Mouse (Mus musculus) neural tube, embryonic 14.5 days (tissue): ENCODE results near the gene Pstpip1. TPM values are rescaled to one million over a fixed set of nuclear protein-coding genes. Genes with fewer than 3 reads are reported as not detected.

Experiments
- ATAC-seq: fragments of 200-750 bp; cut with Nextera tagmentation; 2 replicates; pipeline ENCODE4 v1.8.0; 2017; ENCODE audit warnings: low read depth, mild to moderate bottlenecking, moderate TSS enrichment, moderate library complexity
- H3K27ac ChIP-seq: fragments of 300-500 bp; sonication (generic); 2 replicates; pipeline ENCODE4 v1.5.1; 2014; ENCODE audit warnings: low read depth, mild to moderate bottlenecking, control low read depth, low read length, moderate library complexity, mixed read lengths
- H3K27me3 ChIP-seq: fragments of 300-500 bp; sonication (generic); 2 replicates; pipeline ENCODE4 v1.6.1; 2014; ENCODE audit warnings: low read length; ENCODE audit not compliant: control insufficient read depth, insufficient read depth
- H3K36me3 ChIP-seq: fragments of 300-500 bp; sonication (generic); 2 replicates; pipeline ENCODE4 v1.6.1; 2014; ENCODE audit warnings: low read length, mixed read lengths; ENCODE audit not compliant: control insufficient read depth, insufficient read depth
- H3K4me1 ChIP-seq: fragments of 300-500 bp; sonication (generic); 2 replicates; pipeline ENCODE4 v1.6.1; 2014; ENCODE audit warnings: low read length; ENCODE audit not compliant: control insufficient read depth, insufficient read depth
- H3K4me2 ChIP-seq: fragments of 300-500 bp; sonication (generic); 2 replicates; pipeline ENCODE4 v1.6.1; 2014; ENCODE audit warnings: mild to moderate bottlenecking, low read depth, low read length, control low read depth
- H3K4me3 ChIP-seq: fragments of 300-500 bp; sonication (generic); 2 replicates; pipeline ENCODE4 v1.5.1; 2014; ENCODE audit warnings: low read depth, low read length, control low read depth, mixed read lengths
- H3K9ac ChIP-seq: fragments of 300-500 bp; sonication (generic); replicated peaks from 2 replicates; pipeline ENCODE4 v1.6.1; 2014; ENCODE audit warnings: low read depth, mild to moderate bottlenecking, control low read depth, low read length, mixed read lengths
- H3K9me3 ChIP-seq: fragments of 300-500 bp; sonication (generic); 2 replicates; pipeline ENCODE4 v1.6.1; 2016; ENCODE audit warnings: low read length; ENCODE audit not compliant: control insufficient read depth
- WGBS: fragments of 180-500 bp; shearing (Covaris S2); extraction: QIAGEN DNeasy Blood & Tissue Kit; methylation state at CpG from one replicate; pipeline ENCODE4 v1.1.7; 2014; 5-methylcytosine and 5-hydroxymethylcytosine counted together
- polyA plus RNA-seq: library from polyadenylated mRNA; unstranded; fragments of >200 nt; fragmentation: Nextera tagmentation; extraction: Ambion mirVana; gene quantifications from 2 replicates; pipeline ENCODE4 v1.2.1, GENCODE M21; 2014

Gene Pstpip1
- polyA plus RNA-seq = 0.40 and 1.2 TPM in 2 replicates

GRCm38 (mm10) chr9:56089778-56090520 is at the start of gene Pstpip1:
Gene Pstpip1, plus strand, starts transcription at chr9:56089962.
- Histone ChIP-seq H3K4me2 (no peak within 1 kb of the TSS), H3K36me3 (no peaks in the 10 kb centered on the region), H3K27me3 (no peaks in the 10 kb centered on the region), H3K9me3 (no peaks in the 10 kb centered on the region), H3K9ac (0 out of 2 replicates have a peak within 1 kb of the TSS, but pooled peaks have one; percentile 30), H3K4me1 (peaks cover 3% of the 10 kb centered on the region; the same call in 1 of the 2 replicates), H3K4me3 (no peak within 1 kb of the TSS), H3K27ac (peak within 1 kb of the TSS; percentile 22; the same call in 1 of the 2 replicates)
- ATAC-seq = peak; percentile 75; the same call in 1 of the 2 replicates
- WGBS = 31% methylated on average over 22 of the region's 22 CpGs

- Histone ChIP-seq H3K9ac (peak within 1 kb of the TSS; percentile 92), H3K36me3 (0 out of 2 replicates have a peak, but pooled peaks cover 4% of the 10 kb centered on the region), H3K4me2 (peak within 1 kb of the TSS; percentile 83), H3K27ac (peak within 1 kb of the TSS; percentile 91), H3K27me3 (no peaks in the 10 kb centered on the region), H3K4me3 (peak within 1 kb of the TSS; percentile 82), H3K4me1 (peaks cover 16% of the 10 kb centered on the region), H3K9me3 (no peaks in the 10 kb centered on the region)
- WGBS = under 1% methylated on average over 47 of the region's 49 CpGs
- peak; percentile 99 for ATAC-seq
These were observed 48.2 kb upstream of the Pstpip1 start, which contains the start of gene Rcn2 for GRCm38 (mm10) chr9:56041372-56042180. Gene Rcn2, plus strand, starts transcription at chr9:56041845.

DNA sequence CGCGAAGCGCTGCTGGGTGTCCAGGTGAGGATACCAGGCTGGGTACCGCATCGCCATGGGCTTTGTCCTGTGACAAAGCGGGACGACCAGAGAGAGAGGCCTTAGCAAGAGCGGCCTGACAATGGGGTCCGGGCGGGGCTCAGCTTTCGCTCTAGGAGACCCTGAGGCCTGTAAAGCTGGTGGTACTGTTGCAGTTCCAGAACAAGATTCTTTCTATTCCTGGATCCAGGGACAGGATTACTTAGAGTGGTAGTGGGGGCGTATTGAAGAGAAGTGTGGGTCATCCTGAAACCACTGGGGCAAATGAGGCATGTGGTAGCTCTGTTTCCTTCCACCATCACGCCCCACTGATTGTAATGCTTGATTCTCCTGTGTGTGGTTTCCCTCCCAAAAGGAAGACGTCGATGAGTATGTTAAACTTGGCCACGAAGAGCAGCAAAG is 47.6 kb upstream of the Pstpip1 start:
- Histone ChIP-seq H3K36me3 (peaks cover 4% of the 10 kb centered on the region; the same call in 1 of the 2 replicates), H3K4me3 (peak overlapping the region; percentile 82), H3K27ac (peak overlapping the region; percentile 91), H3K9ac (peak overlapping the region; percentile 92), H3K9me3 (no peaks in the 10 kb centered on the region), H3K4me2 (peak overlapping the region; percentile 83), H3K27me3 (no peaks in the 10 kb centered on the region), H3K4me1 (peaks cover 16% of the 10 kb centered on the region)
- ATAC-seq = no peak; the same call in 1 of the 2 replicates
- WGBS = under 1% methylated on average over 16 of the region's 16 CpGs

DNA sequence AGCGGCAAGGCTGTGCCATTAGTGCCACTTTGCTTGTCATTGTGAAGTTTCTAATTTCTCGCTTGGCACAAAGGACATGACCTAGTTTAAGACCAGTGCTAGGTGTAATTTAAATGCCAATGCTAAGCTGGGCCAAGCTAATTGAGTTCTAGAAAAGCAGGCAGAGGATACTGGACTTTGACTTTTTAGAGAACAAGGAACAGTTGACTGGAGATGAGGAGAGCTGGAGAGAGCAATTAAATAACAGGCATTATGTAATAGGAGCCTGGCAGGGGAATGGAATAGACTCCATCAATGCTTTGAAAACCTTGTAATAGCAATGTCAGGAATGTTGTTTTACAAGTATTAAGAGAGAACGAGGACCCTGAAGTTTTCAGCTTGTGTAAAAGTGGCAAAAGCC is 36.0 kb upstream of the Pstpip1 start:
- WGBS = 49% methylated on average over 3 of the region's 3 CpGs
- Histone ChIP-seq H3K27me3 (no peaks in the 10 kb centered on the region), H3K9ac (no peak overlapping the region), H3K4me2 (no peak overlapping the region), H3K27ac (no peak overlapping the region), H3K4me1 (no peaks in the 10 kb centered on the region; the same call in 1 of the 2 replicates), H3K36me3 (peaks cover 38% of the 10 kb centered on the region), H3K9me3 (no peaks in the 10 kb centered on the region), H3K4me3 (no peak overlapping the region)
- ATAC-seq = no peak

- Histone ChIP-seq H3K27ac (no peak overlapping the region), H3K36me3 (peaks cover 54% of the 10 kb centered on the region), H3K4me2 (no peak overlapping the region), H3K4me3 (no peak overlapping the region), H3K9ac (no peak overlapping the region), H3K9me3 (no peaks in the 10 kb centered on the region), H3K4me1 (no peaks in the 10 kb centered on the region), H3K27me3 (no peaks in the 10 kb centered on the region)
- ATAC-seq = no peak
- WGBS = 97% methylated on average over 6 of the region's 6 CpGs
These were observed 33.6 kb upstream of the Pstpip1 start for GRCm38 (mm10) chr9:56056147-56056546.

DNA sequence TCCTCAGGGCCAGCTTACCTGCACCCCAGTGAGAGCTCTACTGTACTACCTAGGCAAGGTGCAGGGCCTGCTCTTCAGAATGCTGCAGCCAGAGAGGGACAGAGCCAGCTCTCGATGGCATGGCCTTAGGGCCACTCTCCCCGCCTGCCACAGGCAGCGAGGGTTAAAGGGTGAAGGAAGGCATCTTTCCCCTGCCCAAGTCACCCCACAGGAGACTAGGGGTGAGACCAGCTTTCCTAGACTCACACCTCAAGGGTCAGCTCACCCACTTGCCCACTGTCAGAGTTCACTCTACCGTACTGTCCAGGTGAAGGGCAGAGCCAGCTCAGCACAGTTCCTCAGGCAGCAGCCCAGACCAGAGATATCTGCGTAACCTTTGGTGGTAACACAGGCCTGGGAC is 27.4 kb upstream of the Pstpip1 start:
- no peak overlapping the region for H3K4me2 ChIP-seq
- no peaks in the 10 kb centered on the region for H3K9me3 ChIP-seq
- no peak for ATAC-seq
- WGBS = 93% methylated on average over 5 of the region's 5 CpGs
- no peaks in the 10 kb centered on the region for H3K4me1 ChIP-seq
- no peak overlapping the region for H3K9ac ChIP-seq
- peaks cover 53% of the 10 kb centered on the region for H3K36me3 ChIP-seq
- H3K4me3 ChIP-seq = no peak overlapping the region
- H3K27me3 ChIP-seq = no peaks in the 10 kb centered on the region
- H3K27ac ChIP-seq = no peak overlapping the region

DNA sequence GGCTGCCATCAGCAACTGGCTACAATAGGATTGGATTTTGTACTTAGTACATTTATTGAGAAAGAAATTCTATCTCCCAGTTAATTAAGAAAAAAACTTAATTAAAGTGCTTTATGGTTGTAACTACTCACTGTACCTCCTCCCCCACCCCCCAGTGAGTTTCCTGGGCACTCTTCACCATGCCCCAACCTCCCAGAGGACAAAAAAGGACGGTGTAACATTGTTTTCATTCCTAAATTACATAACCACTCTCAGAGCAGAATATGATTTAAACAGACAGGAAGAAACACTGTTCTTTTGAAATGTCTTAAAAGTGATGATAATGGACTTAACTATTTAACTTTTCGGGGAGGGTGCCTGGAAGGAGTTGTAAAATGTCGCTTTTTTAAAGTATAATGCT is 24.8 kb upstream of the Pstpip1 start:
- WGBS = 70% methylated on average over 3 of the region's 3 CpGs
- Histone ChIP-seq H3K9me3 (no peaks in the 10 kb centered on the region), H3K9ac (no peak overlapping the region), H3K27ac (no peak overlapping the region), H3K4me1 (no peaks in the 10 kb centered on the region), H3K4me2 (no peak overlapping the region), H3K4me3 (no peak overlapping the region), H3K36me3 (peaks cover 34% of the 10 kb centered on the region), H3K27me3 (no peaks in the 10 kb centered on the region)
- ATAC-seq = no peak

DNA sequence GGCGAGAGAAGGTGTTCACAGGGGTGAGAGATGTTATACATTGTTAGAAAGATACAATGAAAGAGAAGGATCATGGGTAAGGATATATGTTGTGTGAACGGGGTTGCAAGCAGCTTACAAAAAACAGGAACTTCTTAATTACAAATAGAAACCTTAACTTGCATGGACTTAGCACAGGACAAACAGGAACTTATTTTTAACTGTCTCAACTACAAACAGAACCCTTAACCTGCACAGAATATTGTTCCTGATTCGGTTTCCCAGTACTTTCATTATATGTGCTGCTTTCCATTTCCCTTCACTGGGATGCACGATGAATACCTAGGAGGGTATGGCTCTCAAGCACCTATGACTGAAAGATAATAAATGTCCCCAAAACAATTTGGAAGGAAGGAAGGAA is 21.8 kb upstream of the Pstpip1 start:
- H3K9me3 ChIP-seq = no peaks in the 10 kb centered on the region
- H3K27me3 ChIP-seq = no peaks in the 10 kb centered on the region
- H3K9ac ChIP-seq = no peak overlapping the region
- H3K4me2 ChIP-seq = no peak overlapping the region
- H3K27ac ChIP-seq = no peak overlapping the region
- no peak for ATAC-seq
- peaks cover 18% of the 10 kb centered on the region for H3K36me3 ChIP-seq
- WGBS = 93% methylated on average over 4 of the region's 4 CpGs
- H3K4me3 ChIP-seq = no peak overlapping the region
- H3K4me1 ChIP-seq = no peaks in the 10 kb centered on the region

DNA sequence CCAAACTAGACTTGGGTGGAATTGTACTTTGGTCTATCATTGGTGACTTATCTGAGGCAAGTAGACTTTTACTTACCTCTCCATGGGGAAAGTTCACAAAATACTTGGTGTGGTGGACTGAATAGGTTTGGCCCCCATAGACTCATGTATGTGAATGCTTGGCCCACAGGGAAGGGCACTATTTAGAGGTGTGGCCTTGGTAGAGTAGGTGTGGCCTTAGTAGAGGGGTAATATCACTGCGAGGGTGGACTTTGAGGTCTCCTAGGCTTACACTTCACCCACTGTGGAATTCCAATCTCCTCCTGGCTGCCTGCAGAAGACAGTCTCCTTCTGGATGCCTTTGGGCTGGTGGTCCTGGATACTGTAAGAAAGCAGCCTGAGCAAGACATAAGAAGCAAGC is 21.1 kb upstream of the Pstpip1 start:
- no peaks in the 10 kb centered on the region for H3K4me1 ChIP-seq
- H3K27ac ChIP-seq = no peak overlapping the region
- no peak overlapping the region for H3K9ac ChIP-seq
- no peak for ATAC-seq
- WGBS = 91% methylated on average over 1 of the region's 1 CpGs
- no peaks in the 10 kb centered on the region for H3K9me3 ChIP-seq
- H3K27me3 ChIP-seq = no peaks in the 10 kb centered on the region
- H3K4me3 ChIP-seq = no peak overlapping the region
- H3K4me2 ChIP-seq = no peak overlapping the region
- H3K36me3 ChIP-seq = peaks cover 15% of the 10 kb centered on the region
